Mouse (Mus musculus) heart, embryonic 10.5 days (tissue): Measurements from ENCODE around the gene Acot6. TPM values are rescaled to one million over a fixed set of nuclear protein-coding genes. Genes with fewer than 3 reads are reported as not detected.
A peak's percentile ranks its signal among the peaks of the same experiment; 100 is the strongest.

Experiments
- DNase-seq: peaks from one replicate; pipeline ENCODE4 v3.0.0-alpha.2; 2017; ENCODE audit warnings: low spot score
- H3K27ac ChIP-seq: fragments of 300-500 bp; sonication (generic); 2 replicates; pipeline ENCODE4 v1.5.1; 2016; ENCODE audit warnings: mild to moderate bottlenecking
- H3K27me3 ChIP-seq: fragments of 300-500 bp; sonication (generic); 2 replicates; pipeline ENCODE4 v1.6.1; 2016; ENCODE audit warnings: mild to moderate bottlenecking; ENCODE audit not compliant: poor library complexity, insufficient read depth, severe bottlenecking
- H3K36me3 ChIP-seq: fragments of 300-500 bp; sonication (generic); 2 replicates; pipeline ENCODE4 v1.6.1; 2016; ENCODE audit warnings: mild to moderate bottlenecking, moderate library complexity
- H3K4me1 ChIP-seq: fragments of 300-500 bp; sonication (generic); 2 replicates; pipeline ENCODE4 v1.6.1; 2016; ENCODE audit warnings: mild to moderate bottlenecking
- H3K4me3 ChIP-seq: fragments of 300-500 bp; sonication (generic); 2 replicates; pipeline ENCODE4 v1.5.1; 2016; ENCODE audit warnings: mild to moderate bottlenecking, moderate library complexity
- H3K9me3 ChIP-seq: fragments of 300-500 bp; sonication (generic); 2 replicates; pipeline ENCODE4 v1.6.1; 2016; ENCODE audit warnings: mild to moderate bottlenecking, moderate library complexity
- WGBS: fragments of 180-500 bp; shearing (Covaris S2); methylation state at CpG from one replicate; pipeline ENCODE4 v1.1.7; 2016; 5-methylcytosine and 5-hydroxymethylcytosine counted together
- polyA plus RNA-seq: library from polyadenylated mRNA; unstranded; fragments of >200 nt; fragmentation: Nextera tagmentation; extraction: Ambion mirVana; gene quantifications from 2 replicates; pipeline ENCODE4 v1.2.1, GENCODE M21; 2016

The Acot6 gene
- polyA plus RNA-seq, 1 experiment from 2014 or later: 0.67 TPM

DNA sequence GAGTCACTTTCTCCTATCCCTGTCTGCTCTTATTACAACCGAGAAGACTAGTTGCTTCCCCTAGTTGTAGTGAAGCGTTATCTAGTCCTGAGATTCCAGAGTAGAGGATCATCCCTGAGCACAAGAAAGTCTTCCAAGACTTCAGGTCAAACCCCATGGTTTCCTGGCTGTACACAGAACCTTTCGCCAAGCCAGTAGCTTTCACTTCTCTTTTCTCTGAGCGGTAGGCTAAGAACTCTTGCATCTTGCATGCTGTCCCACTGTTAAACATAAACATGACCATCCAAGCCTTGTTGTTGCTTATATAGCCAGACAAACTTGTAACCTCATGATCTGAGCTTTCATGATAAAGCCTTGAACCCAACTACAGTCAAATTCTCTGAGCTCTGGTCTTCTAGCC, 10.4 kb downstream of the Acot6 start:
- no peaks in the 10 kb centered on the region for H3K9me3 ChIP-seq
- no peak for DNase-seq
- 81% methylated on average over 4 of the region's 4 CpGs for WGBS
- no peak overlapping the region for H3K4me3 ChIP-seq
- H3K27ac ChIP-seq: no peak overlapping the region
- peaks cover 11% of the 10 kb centered on the region for H3K4me1 ChIP-seq
- H3K27me3 ChIP-seq: no peaks in the 10 kb centered on the region
- no peaks in the 10 kb centered on the region for H3K36me3 ChIP-seq

GRCm38 (mm10) chr12:84113676-84114075, 13.2 kb downstream of the Acot6 start:
- Histone ChIP-seq H3K36me3 (no peaks in the 10 kb centered on the region), H3K27me3 (no peaks in the 10 kb centered on the region), H3K9me3 (no peaks in the 10 kb centered on the region), H3K27ac (peak overlapping the region; percentile 86; the same call in 1 of the 2 replicates), H3K4me3 (peak overlapping the region; percentile 94), H3K4me1 (peaks cover 11% of the 10 kb centered on the region)
- DNase-seq: no peak
- 52% methylated on average over 6 of the region's 6 CpGs for WGBS

DNA sequence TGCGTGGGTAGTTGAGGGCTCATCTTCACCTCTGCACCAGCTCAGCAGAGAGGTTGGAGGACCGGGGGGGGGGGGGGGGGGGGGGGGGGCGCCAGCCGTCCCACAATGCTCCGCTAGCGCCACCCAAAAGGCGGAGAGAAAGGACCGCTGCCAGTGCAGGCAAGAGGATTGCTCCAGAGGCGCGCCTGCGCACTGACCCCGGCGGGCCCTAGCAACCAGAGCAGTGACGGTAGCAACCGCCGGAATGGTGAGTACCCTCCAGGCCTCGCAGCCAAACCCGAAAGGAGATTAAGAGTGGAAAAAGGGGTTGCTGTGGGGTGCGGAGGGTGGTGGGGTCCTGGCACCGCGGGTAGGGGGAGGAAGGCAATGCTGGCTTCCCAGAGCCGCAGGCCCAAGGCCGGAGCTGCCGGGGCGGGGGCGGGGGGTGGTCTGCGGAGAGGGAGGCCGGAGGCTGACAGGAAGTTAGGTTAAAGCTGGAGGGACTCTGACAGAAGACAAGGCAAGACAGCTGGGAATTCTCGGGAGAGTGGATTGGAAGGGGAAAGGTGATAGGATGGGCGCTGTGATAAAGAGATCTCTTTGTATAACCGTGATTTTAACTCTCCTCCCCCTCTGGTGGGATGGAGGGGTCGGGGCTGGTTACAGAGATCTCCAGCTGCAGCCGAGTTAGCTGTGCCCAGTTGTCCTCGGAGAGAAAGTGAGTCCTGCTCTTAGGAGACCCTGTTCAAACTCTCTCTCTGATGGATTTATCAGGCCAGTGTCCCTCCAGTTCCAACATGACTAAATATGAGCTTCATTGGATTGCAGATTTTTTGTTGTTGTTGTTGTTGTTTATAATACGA, 13.9 kb downstream of the Acot6 start, which contains the start of gene Dnal1:
Gene Dnal1 (plus strand): TSS at position 214 of the 842 bp plus-strand sequence.
- no peaks in the 10 kb centered on the region for H3K27me3 ChIP-seq
- WGBS: 3% methylated on average over 32 of the region's 35 CpGs
- no peaks in the 10 kb centered on the region for H3K36me3 ChIP-seq
- H3K4me3 ChIP-seq: peak within 1 kb of the TSS; percentile 94
- peak within 1 kb of the TSS; percentile 86 for H3K27ac ChIP-seq
- DNase-seq: peak; percentile 97
- no peaks in the 10 kb centered on the region for H3K9me3 ChIP-seq
- H3K4me1 ChIP-seq: peaks cover 11% of the 10 kb centered on the region

GRCm38 (mm10) chr12:84119584-84119983, 19.1 kb downstream of the Acot6 start:
- 93% methylated on average over 5 of the region's 5 CpGs for WGBS
- no peaks in the 10 kb centered on the region for H3K9me3 ChIP-seq
- no peaks in the 10 kb centered on the region for H3K27me3 ChIP-seq
- H3K36me3 ChIP-seq: 0 out of 2 replicates have a peak, but pooled peaks cover 2% of the 10 kb centered on the region
- DNase-seq: no peak
- H3K4me1 ChIP-seq: peaks cover 6% of the 10 kb centered on the region
- no peak overlapping the region for H3K27ac ChIP-seq
- H3K4me3 ChIP-seq: no peak overlapping the region

GRCm38 (mm10) chr12:84125892-84126291, 25.4 kb downstream of the Acot6 start:
- Histone ChIP-seq H3K4me3 (no peak overlapping the region), H3K4me1 (no peaks in the 10 kb centered on the region), H3K27ac (no peak overlapping the region), H3K27me3 (no peaks in the 10 kb centered on the region), H3K36me3 (peaks cover 17% of the 10 kb centered on the region; the same call in 1 of the 2 replicates), H3K9me3 (no peaks in the 10 kb centered on the region)
- DNase-seq: no peak
- 78% methylated on average over 12 of the region's 12 CpGs for WGBS

GRCm38 (mm10) chr12:84126899-84127298, 26.4 kb downstream of the Acot6 start:
- peaks cover 22% of the 10 kb centered on the region for H3K36me3 ChIP-seq
- H3K27me3 ChIP-seq: no peaks in the 10 kb centered on the region
- H3K4me1 ChIP-seq: no peaks in the 10 kb centered on the region
- 82% methylated on average over 2 of the region's 2 CpGs for WGBS
- H3K4me3 ChIP-seq: no peak overlapping the region
- DNase-seq: no peak
- no peaks in the 10 kb centered on the region for H3K9me3 ChIP-seq
- no peak overlapping the region for H3K27ac ChIP-seq

- Histone ChIP-seq H3K36me3 (peaks cover 26% of the 10 kb centered on the region), H3K4me1 (no peaks in the 10 kb centered on the region), H3K9me3 (no peaks in the 10 kb centered on the region), H3K27me3 (no peaks in the 10 kb centered on the region), H3K27ac (no peak overlapping the region), H3K4me3 (no peak overlapping the region)
- DNase-seq: no peak
- WGBS: 80% methylated on average over 6 of the region's 6 CpGs
Measured at GRCm38 (mm10) chr12:84128576-84128975, 28.1 kb downstream of the Acot6 start.

DNA sequence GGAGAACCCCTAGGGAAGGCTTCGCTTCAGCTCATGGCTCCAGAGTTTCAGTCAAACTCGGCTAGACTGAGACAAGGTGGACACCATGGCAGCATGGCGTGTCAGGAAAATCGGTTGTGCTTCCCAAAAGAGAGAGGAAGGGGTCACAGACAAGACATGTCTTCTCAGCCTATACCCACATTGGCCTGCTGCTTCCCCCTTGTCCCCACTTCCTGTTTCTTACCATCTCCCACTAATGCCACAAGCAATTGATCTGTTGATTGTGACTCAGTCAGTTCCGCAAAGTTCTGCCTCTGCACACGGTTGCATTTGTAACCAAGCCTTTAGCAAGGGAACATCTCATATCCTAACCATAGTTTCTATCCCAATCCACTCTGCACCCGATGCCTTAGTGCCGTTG, 29.5 kb downstream of the Acot6 start:
- no peak overlapping the region for H3K4me3 ChIP-seq
- H3K27me3 ChIP-seq: no peaks in the 10 kb centered on the region
- peaks cover 24% of the 10 kb centered on the region for H3K36me3 ChIP-seq
- H3K27ac ChIP-seq: no peak overlapping the region
- 85% methylated on average over 8 of the region's 8 CpGs for WGBS
- H3K9me3 ChIP-seq: no peaks in the 10 kb centered on the region
- no peaks in the 10 kb centered on the region for H3K4me1 ChIP-seq
- DNase-seq: no peak

DNA sequence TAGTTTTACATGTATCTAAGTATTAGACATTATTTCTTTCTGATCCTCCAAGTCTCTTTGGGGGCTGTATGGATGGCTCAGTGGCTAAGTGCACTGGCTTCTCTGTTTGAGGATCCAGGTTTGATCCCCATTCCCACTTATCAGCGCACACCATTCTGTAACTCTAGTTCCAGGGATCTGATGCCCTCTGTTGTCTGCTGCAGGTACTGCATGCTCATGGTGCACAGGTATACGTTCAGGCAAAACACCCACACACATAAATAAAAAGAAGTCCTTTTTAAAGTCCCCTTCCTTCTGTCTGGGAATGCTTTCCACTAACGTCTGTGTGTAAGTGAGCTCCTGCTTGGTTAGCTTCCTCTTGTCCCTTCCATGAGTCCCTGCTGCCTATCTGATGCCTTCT, 31.8 kb downstream of the Acot6 start:
- H3K36me3 ChIP-seq: peaks cover 36% of the 10 kb centered on the region
- no peaks in the 10 kb centered on the region for H3K27me3 ChIP-seq
- H3K4me1 ChIP-seq: no peaks in the 10 kb centered on the region
- H3K27ac ChIP-seq: no peak overlapping the region
- no peak for DNase-seq
- H3K9me3 ChIP-seq: no peaks in the 10 kb centered on the region
- no peak overlapping the region for H3K4me3 ChIP-seq
- WGBS: 57% methylated on average over 3 of the region's 3 CpGs

GRCm38 (mm10) chr12:84137131-84137530, 36.7 kb downstream of the Acot6 start:
- 88% methylated on average over 7 of the region's 7 CpGs for WGBS
- peaks cover 26% of the 10 kb centered on the region for H3K36me3 ChIP-seq

DNA sequence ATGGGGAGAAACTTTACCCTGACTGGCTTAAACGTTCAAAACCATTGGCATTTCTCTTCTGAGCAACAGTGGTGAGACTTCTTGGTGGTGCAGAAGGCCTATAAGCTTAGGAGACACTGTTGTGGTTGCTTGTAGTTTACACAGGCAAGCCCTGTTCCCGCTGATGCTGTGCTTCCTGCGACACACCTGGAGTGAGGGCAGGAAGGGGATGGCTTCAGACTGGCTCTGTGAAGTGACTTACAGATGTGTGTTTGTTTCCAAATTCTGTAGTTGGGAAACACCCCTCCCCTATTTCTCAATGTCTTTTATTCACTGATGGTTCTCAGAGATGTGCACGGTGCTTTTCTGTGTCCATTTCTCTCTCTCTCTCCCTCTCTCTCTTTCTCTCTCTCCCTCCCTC, 39.7 kb downstream of the Acot6 start:
- H3K27me3 ChIP-seq: no peaks in the 10 kb centered on the region
- H3K4me1 ChIP-seq: no peaks in the 10 kb centered on the region
- peaks cover 24% of the 10 kb centered on the region for H3K36me3 ChIP-seq
- WGBS: 68% methylated on average over 4 of the region's 4 CpGs
- H3K4me3 ChIP-seq: no peak overlapping the region
- DNase-seq: no peak
- H3K9me3 ChIP-seq: no peaks in the 10 kb centered on the region
- H3K27ac ChIP-seq: no peak overlapping the region

More at GRCm38 (mm10) chr12:84137131-84137530, 36.7 kb downstream of the Acot6 start:
- H3K27me3 ChIP-seq: no peaks in the 10 kb centered on the region
- no peak overlapping the region for H3K27ac ChIP-seq
- no peaks in the 10 kb centered on the region for H3K4me1 ChIP-seq
- no peak for DNase-seq
- H3K4me3 ChIP-seq: no peak overlapping the region
- no peaks in the 10 kb centered on the region for H3K9me3 ChIP-seq

- Histone ChIP-seq H3K36me3 (peaks cover 19% of the 10 kb centered on the region), H3K27ac (no peak overlapping the region), H3K9me3 (no peaks in the 10 kb centered on the region), H3K4me3 (no peak overlapping the region), H3K4me1 (no peaks in the 10 kb centered on the region), H3K27me3 (no peaks in the 10 kb centered on the region)
- no peak for DNase-seq
- 72% methylated on average over 4 of the region's 4 CpGs for WGBS
Measured at GRCm38 (mm10) chr12:84141271-84141670, 40.8 kb downstream of the Acot6 start.

DNA sequence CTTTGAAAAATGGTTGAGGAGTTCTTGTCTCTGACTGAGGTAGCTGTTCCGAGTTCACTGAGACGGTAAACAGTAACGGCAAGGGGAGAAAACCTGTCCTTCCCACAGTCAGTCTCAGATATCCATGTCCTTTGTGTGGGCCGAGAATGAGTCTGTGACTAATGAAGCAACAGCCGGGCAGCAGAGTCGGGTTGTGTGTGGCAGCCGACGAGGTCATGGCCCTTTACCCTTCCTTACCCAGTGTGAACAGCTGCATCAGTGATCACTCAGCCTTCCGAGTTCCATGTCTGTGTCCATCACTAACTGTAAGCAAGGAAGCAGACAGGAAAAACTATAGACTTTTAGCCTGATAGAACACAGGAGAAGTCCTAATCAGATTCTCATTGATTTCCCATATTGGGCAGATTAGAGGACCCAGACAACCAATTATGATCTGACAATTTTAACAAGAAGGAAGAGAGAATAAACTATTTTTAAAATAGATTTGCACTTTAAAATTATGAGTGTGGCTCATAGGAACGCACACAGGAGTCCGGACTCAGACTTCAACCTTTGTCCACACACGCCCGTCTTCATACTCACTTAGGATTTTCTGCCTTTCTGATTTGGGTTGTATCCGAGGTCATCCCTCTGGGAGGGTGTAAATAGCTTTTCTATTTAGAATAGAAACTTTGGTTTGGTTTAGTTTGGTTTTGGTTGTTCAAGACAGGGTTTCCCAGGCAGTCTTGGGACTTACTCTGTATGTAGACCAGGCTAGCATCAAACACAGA, 42.0 kb downstream of the Acot6 start:
- Histone ChIP-seq H3K4me3 (no peak overlapping the region), H3K4me1 (peaks cover 5% of the 10 kb centered on the region; the same call in 1 of the 2 replicates), H3K36me3 (peaks cover 8% of the 10 kb centered on the region; the same call in 1 of the 2 replicates), H3K27me3 (no peaks in the 10 kb centered on the region), H3K9me3 (no peaks in the 10 kb centered on the region), H3K27ac (no peak overlapping the region)
- no peak for DNase-seq
- 76% methylated on average over 14 of the region's 14 CpGs for WGBS
